Mouse (Mus musculus): ENCODE results near the gene Ankrd22. TPM values are rescaled to one million over a fixed set of nuclear protein-coding genes. Genes with fewer than 3 reads are reported as not detected.

Ankrd22 gene
- total and polyA plus RNA-seq, 2 experiments, result 0.28 TPM; not detected in 1

DNA sequence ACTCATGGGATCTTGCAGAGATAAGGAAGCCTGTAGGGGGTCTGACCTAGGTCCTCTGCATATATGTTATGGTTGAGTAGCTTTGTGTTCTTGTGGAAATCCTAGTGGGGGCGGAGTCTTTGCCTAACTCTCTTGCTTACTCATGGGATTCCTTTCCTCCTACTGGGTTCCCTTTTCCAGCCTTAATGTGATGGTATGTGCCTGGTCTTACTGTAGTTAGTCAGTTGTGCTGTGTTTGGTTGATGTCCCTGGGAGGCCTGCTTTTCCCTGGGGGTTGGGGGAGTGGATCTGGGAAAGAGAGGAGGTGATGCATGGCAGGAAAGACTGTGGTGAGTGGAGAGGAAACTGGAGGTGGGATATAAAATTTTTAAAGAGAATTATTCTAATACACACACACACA lies 32.2 kb upstream of the Ankrd22 start:
- DNase-seq (ENCODE audit: extremely low read depth, low read depth, low spot score), result no peak

GRCm38 (mm10) chr19:34195031-34195430 lies 29.2 kb upstream of the Ankrd22 start:
- peaks cover 3% of the 10 kb centered on the region for H3K27me3 ChIP-seq (ENCODE audit: control insufficient read depth, insufficient read depth, low read length)
- no peaks in the 10 kb centered on the region for H3K36me3 ChIP-seq (ENCODE audit: control insufficient read depth, insufficient read depth, low read length)

More for the DNA sequence above, 32.2 kb upstream of the Ankrd22 start:
- Histone ChIP-seq H3K4me1 (ENCODE audit: control insufficient read depth, insufficient read depth, low read length) (no peaks in the 10 kb centered on the region), H3K79me2 (ENCODE audit: control insufficient read depth, insufficient read depth, low read length) (no peaks in the 10 kb centered on the region), H3K36me3 (ENCODE audit: control insufficient read depth, insufficient read depth, low read length) (no peaks in the 10 kb centered on the region), H3K27me3 (ENCODE audit: control insufficient read depth, insufficient read depth, low read length) (no peaks in the 10 kb centered on the region; the same call in 1 of the 2 replicates), H3K27ac (replicated peaks; ENCODE audit: insufficient read depth, low read depth, low read length) (no peak overlapping the region), H3K4me3 (ENCODE audit: insufficient read depth, low read depth, low read length) (no peak overlapping the region), H3K9ac (ENCODE audit: low read depth, low read length) (no peak overlapping the region)
- WGBS, result 93% methylated on average over 1 of the region's 1 CpGs
- TF ChIP-seq POLR2A (IDR thresholded peaks at IDR 0.05; ENCODE audit: extremely low read depth, insufficient read depth, low read length) (no peak), CTCF (IDR thresholded peaks at IDR 0.05; ENCODE audit: low read depth, low read length) (no peak)

DNA sequence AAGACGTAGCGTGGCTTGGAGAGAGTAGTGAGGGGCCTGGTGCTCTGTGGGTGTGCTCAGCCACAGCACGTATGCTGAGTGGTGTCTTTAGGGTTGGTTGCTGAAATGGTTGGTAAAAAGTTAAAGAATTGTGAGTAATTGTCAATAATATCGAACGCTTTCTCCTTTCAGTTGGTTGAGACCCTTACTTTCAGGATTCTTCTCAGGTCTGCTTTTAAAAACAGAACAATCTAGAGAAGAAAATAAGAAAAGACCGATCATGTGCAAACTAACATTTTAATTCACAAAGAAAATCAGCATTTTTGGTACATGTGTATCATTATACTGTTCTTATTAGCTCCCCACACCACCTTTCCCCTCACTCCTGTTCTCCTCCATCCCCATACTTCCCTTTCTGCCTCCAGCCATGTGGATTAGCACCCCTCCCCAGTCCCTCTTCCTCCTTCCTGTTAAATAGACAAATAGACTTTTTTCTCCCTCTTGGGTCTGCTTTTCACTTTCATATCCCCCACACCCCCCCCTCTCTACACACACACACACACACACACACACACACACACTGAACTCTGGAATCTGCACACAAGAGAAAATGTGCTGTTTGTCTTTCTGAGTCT lies 28.4 kb upstream of the Ankrd22 start:
- H3K4me3 ChIP-seq (ENCODE audit: insufficient read depth, low read depth, low read length), result no peak overlapping the region
- no peak for TF ChIP-seq POLR2A (IDR thresholded peaks at IDR 0.05; ENCODE audit: extremely low read depth, insufficient read depth, low read length)
- no peak for TF ChIP-seq CTCF (IDR thresholded peaks at IDR 0.05; ENCODE audit: low read depth, low read length)
- H3K79me2 ChIP-seq (ENCODE audit: control insufficient read depth, insufficient read depth, low read length), result no peaks in the 10 kb centered on the region
- no peak overlapping the region for H3K27ac ChIP-seq (replicated peaks; ENCODE audit: insufficient read depth, low read depth, low read length)
- DNase-seq (ENCODE audit: extremely low read depth, low read depth, low spot score), result peak; percentile 19
- 89% methylated on average over 6 of the region's 6 CpGs for WGBS
- peaks cover 2% of the 10 kb centered on the region; the same call in 1 of the 2 replicates for H3K4me1 ChIP-seq (ENCODE audit: control insufficient read depth, insufficient read depth, low read length)
- H3K27me3 ChIP-seq (ENCODE audit: control insufficient read depth, insufficient read depth, low read length), result peaks cover 3% of the 10 kb centered on the region
- H3K9ac ChIP-seq (ENCODE audit: low read depth, low read length), result no peak overlapping the region
- no peaks in the 10 kb centered on the region for H3K36me3 ChIP-seq (ENCODE audit: control insufficient read depth, insufficient read depth, low read length)

More at GRCm38 (mm10) chr19:34195031-34195430, 29.2 kb upstream of the Ankrd22 start:
- DNase-seq (ENCODE audit: extremely low read depth, low read depth, low spot score), result no peak
- Histone ChIP-seq H3K79me2 (ENCODE audit: control insufficient read depth, insufficient read depth, low read length) (no peaks in the 10 kb centered on the region), H3K4me1 (ENCODE audit: control insufficient read depth, insufficient read depth, low read length) (peaks cover 2% of the 10 kb centered on the region; the same call in 1 of the 2 replicates), H3K4me3 (ENCODE audit: insufficient read depth, low read depth, low read length) (no peak overlapping the region), H3K9ac (ENCODE audit: low read depth, low read length) (no peak overlapping the region), H3K27ac (replicated peaks; ENCODE audit: insufficient read depth, low read depth, low read length) (no peak overlapping the region)
- 57% methylated on average over 2 of the region's 2 CpGs for WGBS
- TF ChIP-seq CTCF (IDR thresholded peaks at IDR 0.05; ENCODE audit: low read depth, low read length), result no peak
- no peak for TF ChIP-seq POLR2A (IDR thresholded peaks at IDR 0.05; ENCODE audit: extremely low read depth, insufficient read depth, low read length)

GRCm38 (mm10) chr19:34193683-34194082 lies 27.8 kb upstream of the Ankrd22 start:
- Histone ChIP-seq H3K4me3 (ENCODE audit: insufficient read depth, low read depth, low read length) (peak overlapping the region; percentile 46; the same call in 1 of the 2 replicates), H3K79me2 (ENCODE audit: control insufficient read depth, insufficient read depth, low read length) (no peaks in the 10 kb centered on the region), H3K27ac (replicated peaks; ENCODE audit: insufficient read depth, low read depth, low read length) (no peak overlapping the region), H3K36me3 (ENCODE audit: control insufficient read depth, insufficient read depth, low read length) (no peaks in the 10 kb centered on the region), H3K4me1 (ENCODE audit: control insufficient read depth, insufficient read depth, low read length) (peaks cover 2% of the 10 kb centered on the region; the same call in 1 of the 2 replicates), H3K27me3 (ENCODE audit: control insufficient read depth, insufficient read depth, low read length) (peaks cover 3% of the 10 kb centered on the region), H3K9ac (ENCODE audit: low read depth, low read length) (no peak overlapping the region)
- TF ChIP-seq CTCF (IDR thresholded peaks at IDR 0.05; ENCODE audit: low read depth, low read length), result no peak
- no peak for TF ChIP-seq POLR2A (IDR thresholded peaks at IDR 0.05; ENCODE audit: extremely low read depth, insufficient read depth, low read length)
- 45% methylated on average over 9 of the region's 9 CpGs for WGBS
- no peak for DNase-seq (ENCODE audit: extremely low read depth, low read depth, low spot score)

DNA sequence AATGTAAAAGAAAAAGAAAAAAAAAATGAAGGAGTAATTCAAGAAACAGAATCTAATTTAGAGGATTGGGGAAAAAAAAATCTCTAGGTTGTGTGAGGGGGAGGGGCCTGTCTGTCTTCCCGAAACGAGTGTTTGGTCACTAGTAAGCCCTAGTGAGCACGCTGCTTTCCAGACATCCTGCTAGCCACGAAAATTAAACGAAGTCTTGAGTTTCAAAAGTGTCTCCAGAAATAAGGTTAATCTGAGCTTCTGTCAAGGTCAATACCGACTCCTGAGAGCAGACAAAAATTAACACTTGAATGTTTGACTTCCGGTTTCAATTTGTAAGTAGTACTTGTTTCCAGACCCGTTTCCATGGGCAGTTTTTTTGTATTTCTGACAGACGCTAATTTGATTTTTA lies 27.3 kb upstream of the Ankrd22 start:
- peak overlapping the region; percentile 46 for H3K4me3 ChIP-seq (ENCODE audit: insufficient read depth, low read depth, low read length)
- H3K9ac ChIP-seq (ENCODE audit: low read depth, low read length), result no peak overlapping the region
- 1% methylated on average over 9 of the region's 9 CpGs for WGBS
- H3K4me1 ChIP-seq (ENCODE audit: control insufficient read depth, insufficient read depth, low read length), result peaks cover 2% of the 10 kb centered on the region; the same call in 1 of the 2 replicates
- peaks cover 3% of the 10 kb centered on the region for H3K27me3 ChIP-seq (ENCODE audit: control insufficient read depth, insufficient read depth, low read length)
- H3K79me2 ChIP-seq (ENCODE audit: control insufficient read depth, insufficient read depth, low read length), result no peaks in the 10 kb centered on the region
- no peak overlapping the region for H3K27ac ChIP-seq (replicated peaks; ENCODE audit: insufficient read depth, low read depth, low read length)
- peak; percentile 16 for DNase-seq (ENCODE audit: extremely low read depth, low read depth, low spot score)
- TF ChIP-seq POLR2A (IDR thresholded peaks at IDR 0.05; ENCODE audit: extremely low read depth, insufficient read depth, low read length), result no peak
- no peak for TF ChIP-seq CTCF (IDR thresholded peaks at IDR 0.05; ENCODE audit: low read depth, low read length)
- H3K36me3 ChIP-seq (ENCODE audit: control insufficient read depth, insufficient read depth, low read length), result no peaks in the 10 kb centered on the region
